Mouse (Mus musculus) neutrophil, adult 5-6 weeks (primary cell): Measurements from ENCODE around the gene Ccr6. TPM values are rescaled to one million over a fixed set of nuclear protein-coding genes. Genes with fewer than 3 reads are reported as not detected.
"Not testable (repeated sequence)": the region's sequence is repeated elsewhere in the genome, so short reads cannot be mapped to it uniquely, and the experiment has no call there.

Experiments
- ATAC-seq: fragments of 151-379, 151-347 bp; 2 replicates; pipeline ENCODE4 v1.8.0; 2017; ENCODE audit warnings: mild to moderate bottlenecking, moderate TSS enrichment; ENCODE audit not compliant: insufficient number of reproducible peaks, poor library complexity, low FRiP score, severe bottlenecking; ENCODE audit errors: extremely low read depth
- total RNA-seq: library from RNA; stranded (forward); fragments of 200-1000 nt; gene quantifications from 2 replicates; pipeline ENCODE4 v1.2.3, GENCODE M21; 2017

Gene Ccr6
- total RNA-seq = 73.4 and 82.4 TPM in 2 replicates

DNA sequence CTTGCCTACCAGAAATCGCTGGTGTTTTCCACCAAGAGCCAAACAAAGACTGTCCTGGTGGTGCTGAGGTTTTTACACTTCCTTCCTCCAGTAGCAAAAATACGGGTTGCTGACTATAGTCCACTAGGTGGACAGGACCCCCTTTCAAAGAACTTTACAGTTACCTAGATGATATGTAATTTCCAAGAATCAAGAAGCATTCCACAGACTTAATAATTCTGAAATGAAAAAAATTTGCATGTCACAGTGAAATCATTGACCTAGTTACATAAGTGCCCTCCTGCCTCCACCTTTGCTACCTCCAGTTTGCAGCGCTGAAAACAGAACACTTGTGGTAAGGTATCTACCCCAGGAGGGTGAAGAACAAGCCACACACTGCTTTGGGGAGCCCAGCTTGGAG lies at the start of gene Ccr6:
Gene Ccr6, plus strand, starts transcription at position 301 of the 400 bp plus-strand sequence.
- ATAC-seq = no peak

DNA sequence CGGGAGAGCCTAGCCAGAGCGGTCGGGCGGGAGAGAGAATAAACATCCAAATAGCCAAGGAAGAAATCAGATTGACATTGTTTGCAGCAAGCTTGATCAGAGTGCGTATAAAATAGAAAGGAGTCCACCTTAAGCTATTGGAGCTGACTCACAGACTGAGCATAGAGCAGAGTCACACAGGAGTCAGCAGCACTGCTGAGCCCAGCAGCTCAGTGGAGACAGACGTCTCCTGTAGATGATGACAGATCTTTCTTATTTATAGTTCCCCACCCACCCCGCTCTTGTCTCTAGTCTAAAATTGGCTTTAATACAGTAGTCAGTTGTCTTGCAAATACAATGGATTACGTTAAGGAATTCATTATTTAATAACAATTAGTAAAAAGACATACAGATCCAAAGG lies 42.2 kb upstream of the Ccr6 start:
- no peak for ATAC-seq

DNA sequence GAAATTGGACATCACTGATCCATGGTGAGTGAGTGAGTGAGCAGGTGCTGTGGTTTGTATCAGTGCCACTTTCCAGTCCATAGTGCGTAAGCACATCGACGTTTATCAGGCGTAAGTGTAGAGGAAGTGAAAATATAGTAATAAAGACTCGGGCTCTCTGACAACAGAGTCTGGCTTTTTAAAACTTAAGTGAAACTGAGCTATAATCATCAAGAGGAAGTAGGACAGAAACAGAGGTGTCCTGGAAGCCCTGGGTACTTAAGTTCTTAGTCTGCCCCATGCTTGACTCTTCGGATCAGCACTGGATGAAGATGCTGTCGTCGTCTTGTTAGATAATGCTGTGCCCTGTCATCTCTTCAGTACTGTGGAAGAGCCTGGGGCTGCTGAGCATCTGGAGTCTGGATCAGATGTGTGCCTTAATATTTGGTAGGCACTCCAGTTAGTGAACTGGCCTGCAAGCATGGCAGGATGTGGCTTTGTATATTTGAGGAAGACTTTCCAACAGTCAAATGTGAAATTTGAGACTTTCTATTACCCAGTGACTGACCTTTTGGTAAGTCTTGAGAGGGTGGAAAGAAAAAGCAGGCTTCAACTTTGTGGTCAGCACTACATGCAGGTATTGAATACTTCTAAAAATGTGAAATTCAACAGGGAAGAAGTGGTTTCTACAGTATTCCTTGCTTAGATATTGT lies 40.0 kb upstream of the Ccr6 start:
- ATAC-seq = peak; percentile 78

DNA sequence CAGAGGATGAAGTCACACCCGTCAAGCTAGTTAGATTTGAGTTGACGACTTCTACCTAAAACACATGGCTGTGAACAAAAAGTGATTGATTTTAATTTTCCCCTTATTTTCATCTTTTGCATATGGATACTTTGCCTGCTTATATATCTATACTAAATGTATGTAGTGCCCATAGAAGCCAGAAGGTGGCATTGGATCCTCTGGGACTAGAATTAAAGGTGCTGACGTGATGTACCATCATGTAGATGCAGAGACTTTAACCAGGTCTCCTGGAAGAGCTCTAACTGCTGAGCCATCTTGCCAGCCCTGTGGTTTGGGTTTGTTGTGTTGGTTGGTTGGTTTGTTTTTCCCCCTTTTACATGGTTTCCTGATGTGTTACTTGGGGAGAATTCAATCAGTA lies 38.2 kb upstream of the Ccr6 start:
- ATAC-seq = peak; percentile 69

DNA sequence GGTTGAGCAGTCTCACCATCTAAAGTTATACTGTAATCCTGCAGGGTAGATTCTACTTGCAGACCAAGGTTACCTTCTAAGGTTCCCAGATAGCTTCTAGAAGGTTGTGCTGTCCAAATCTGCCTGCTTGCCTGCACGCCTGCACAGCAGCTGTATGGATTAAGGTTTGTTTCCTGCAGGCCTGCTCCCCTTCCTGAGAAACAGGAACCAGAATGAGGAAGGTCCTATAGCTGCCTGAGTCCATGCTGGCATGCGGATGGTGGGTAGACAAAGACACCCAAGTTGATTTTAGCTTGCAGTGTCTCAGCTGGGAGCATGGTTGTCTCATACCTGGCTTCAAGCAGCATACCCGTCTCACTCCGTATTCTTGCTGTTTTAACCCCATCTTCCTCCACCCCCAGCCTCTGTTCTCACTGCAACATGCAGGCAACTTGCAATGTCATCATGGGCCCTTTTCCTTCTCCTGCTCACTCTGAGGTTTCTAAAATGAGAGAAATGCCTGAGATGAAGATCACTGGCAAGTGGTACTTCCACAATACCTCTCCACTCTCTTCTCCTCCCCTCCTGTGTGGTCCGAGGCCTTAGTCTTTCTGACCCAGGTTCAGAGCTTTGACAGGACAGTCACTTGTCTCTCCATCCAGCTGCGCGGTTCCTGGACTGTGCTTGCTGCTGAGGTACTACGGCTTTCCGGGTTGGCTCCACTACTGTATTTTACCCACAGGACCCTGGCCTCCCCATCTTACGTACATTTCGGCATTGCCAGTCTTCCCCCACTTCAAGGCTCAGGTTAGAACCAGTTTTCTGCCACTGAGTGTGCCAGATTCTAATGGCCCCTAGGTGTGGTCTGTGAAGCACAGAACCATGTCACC lies 36.5 kb upstream of the Ccr6 start:
- peak; percentile 40; the same call in 1 of the 2 replicates for ATAC-seq

DNA sequence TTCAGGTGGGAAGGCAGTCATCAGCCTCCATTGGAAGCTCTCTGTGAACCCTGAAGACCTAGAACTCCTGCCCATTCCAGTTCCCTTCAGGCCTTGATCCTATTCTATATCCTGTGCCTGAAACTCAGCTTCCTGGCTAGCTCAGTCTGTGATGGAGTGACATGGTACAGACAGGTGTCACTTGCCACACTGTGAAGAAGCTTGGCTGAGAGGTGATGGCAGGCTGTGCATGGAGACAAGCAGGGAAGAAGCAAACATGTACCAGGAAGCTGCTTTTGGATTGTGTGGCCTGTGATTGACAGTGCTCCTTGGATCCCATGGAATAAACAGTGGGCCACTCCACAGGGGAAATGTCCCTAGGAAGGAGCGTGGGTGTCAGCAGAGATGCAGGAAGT lies 35.9 kb upstream of the Ccr6 start:
- ATAC-seq = no peak

DNA sequence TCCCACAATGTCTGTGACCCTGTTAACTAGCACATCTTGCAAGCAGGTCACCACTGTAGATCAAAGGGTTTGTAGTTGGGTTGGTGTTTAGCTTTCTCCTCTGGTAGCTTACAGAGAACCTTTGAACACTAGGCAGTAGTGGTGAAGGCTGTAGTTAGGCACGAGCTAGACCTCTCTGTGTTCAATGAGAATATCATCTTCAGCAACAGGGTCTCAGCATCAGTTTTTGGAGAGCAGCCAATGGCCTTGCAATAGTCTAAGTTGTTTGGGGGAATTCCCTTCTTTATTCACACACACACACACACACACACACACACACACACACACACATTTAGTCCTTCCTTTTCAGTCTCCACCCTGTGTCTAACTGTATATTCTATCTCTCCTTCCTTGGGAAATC lies 32.4 kb upstream of the Ccr6 start:
- no peak for ATAC-seq

DNA sequence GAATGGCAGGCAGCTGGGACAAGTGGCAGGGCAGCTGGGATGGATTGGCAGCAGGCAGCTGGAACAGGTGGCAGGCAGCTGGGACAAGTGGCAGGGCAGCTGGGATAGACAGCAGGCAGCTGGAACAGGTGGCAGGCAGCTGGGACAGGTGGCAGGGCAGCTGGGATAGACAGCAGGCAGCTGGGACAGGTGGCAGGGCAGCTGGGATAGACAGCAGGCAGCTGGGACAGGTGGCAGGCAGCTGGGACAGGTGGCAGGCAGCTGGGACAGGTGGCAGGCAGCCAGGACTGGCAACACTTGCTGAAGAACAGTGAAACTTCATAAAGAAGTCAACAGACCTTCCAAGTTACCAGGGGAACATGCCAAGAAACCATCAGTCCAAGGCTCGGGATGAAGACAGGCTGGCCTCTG lies 30.6 kb upstream of the Ccr6 start:
- not testable (repeated sequence) for ATAC-seq

DNA sequence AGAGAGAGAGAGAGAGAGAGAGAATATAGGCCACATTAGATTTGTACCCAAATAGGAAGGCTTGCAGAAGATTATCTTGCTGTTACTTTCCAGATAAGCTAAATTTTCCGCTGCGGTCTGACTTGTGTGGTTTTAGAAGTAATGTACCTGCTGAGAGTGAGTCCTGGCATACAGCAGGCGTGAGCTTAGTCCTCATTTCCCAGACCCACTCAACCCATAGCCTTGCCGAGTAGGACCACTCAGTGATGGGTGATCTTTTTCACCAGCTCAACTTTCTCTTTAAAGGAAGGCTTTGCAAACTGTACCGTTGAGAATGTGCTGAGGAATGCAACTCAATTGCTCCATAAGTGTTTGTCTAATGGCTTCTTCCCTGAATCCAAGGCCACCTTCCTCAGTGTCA lies 29.2 kb upstream of the Ccr6 start:
- no peak for ATAC-seq

DNA sequence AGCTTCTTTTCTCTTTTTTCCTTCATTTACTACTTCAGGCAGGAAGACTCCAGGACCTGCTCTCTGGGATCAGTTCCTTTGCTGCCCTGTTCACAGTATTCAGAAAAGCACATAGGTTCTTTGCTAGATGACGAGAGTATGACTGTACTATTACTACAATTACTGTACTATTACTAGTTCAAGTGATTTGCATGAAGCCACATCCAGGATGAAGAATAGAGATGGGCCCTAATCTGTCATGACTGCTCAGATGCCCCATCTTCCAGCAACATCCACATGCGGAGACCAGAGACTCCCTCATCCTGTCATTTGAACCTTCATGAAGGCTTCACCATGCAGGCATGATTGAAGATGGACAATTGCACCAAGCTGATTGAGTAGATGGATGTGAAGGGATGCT lies 26.1 kb upstream of the Ccr6 start:
- ATAC-seq = no peak

DNA sequence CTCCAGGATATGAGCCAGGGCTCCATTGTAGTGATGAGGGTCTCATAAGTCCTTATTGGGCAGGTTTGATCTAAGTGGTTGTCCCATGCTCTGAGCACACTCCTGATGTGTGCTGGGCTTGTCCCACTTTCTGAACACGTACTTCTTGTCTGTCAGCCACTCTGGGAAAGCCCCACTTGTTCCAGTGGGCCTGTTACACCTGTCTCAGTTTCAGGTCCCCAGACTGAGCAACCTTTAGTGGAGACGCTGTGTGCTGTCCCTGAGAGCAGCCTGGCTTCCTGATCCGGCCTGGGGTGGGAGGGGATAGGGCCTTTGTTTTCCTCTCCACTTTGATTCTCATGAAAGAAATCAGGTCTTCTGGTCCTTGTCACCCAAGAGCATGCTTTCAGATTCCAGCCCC lies 25.7 kb upstream of the Ccr6 start:
- ATAC-seq = peak; percentile 14; the same call in 1 of the 2 replicates

DNA sequence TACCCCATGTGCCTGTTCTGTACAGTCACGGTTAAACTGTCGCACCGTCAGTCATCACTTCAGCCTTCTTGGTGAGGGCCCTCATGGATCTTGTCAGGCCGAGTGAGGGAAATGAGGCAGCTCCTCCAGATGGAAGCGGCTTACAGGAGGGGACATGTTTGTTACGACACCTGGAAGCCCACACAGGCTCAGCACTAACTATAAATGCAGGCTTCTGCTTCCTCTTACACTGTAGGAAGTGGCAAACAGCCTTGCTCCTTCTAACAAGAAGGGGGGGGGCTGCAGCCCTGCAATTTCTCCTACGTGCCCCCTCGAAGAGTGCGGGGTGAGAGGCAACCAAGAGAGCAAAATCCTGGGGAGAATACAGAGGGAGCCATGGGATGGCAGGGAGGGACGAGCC lies 25.2 kb upstream of the Ccr6 start:
- ATAC-seq = 0 out of 2 replicates have a peak, but pooled peaks have one; percentile 20

DNA sequence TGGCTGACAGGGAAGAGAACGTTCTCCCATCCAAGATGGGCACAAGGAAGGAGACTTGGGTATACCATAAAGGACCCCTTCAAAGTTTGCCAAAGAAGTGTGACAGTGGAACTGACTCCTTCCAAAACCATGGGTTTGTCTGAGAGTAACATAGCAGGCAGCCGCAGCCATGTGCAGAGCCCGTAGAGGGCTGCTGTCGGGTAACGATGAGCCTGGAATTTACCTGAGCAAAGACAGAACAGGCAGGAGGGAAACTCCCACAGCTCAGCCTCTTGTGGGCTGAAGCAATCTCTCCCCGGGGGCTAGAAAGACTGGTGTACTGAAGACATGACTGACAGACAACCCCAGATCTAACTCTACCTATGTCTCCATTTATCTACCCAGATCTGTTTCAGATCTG lies 24.4 kb upstream of the Ccr6 start:
- no peak for ATAC-seq

DNA sequence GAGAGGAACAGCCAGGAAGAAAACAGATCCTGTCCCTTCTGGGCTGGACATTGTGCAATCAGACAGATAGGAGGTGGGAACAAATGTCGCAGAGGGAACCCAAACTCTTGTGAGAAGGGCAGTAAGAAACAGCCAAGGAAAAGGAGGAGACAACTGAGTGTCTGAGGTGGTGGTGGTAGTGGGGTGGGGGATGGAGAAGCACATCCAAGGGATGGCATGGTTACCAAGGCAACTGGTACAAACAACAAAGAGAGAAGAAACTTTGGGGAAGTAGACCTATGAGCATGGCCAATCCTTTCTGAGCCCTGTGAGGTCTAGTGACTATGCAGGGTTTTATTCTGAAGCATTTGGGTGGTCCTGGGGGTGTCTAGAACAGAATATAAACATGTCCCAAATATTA lies 21.5 kb upstream of the Ccr6 start:
- peak; percentile 82 for ATAC-seq

DNA sequence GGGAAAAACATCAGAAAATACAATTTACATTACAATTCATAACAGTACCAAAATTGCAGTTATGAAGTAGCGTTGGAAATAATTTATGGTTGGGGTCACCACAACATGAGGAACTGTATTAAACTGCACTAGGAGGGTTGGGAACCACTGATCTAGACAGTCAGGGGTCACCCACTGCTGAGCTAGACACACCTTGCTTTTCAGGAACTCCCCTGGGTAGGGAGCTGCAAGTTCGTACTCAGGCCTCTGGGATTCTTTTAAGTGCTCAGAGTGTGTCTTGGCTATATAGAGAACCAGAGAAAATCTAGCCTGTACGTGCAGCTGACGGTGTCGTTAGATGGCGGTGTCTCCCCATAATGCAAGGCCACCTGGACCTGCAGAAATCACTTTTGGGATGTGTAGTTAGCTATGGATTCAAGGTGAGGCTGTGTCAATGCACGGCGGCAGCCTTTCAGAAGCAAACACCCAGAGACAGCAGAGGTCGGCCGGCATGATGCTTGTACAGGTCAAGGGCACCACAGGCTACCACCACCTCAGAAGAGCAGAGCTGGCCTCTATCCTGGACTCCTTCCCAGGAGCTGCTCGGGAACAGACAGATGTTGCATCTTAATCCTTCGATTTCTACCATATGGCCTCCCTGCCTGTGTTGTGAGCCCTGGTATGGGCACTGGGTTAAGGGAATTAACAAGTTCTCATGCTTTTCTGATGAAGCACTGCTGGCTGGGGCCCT lies 20.7 kb upstream of the Ccr6 start:
- ATAC-seq = no peak

DNA sequence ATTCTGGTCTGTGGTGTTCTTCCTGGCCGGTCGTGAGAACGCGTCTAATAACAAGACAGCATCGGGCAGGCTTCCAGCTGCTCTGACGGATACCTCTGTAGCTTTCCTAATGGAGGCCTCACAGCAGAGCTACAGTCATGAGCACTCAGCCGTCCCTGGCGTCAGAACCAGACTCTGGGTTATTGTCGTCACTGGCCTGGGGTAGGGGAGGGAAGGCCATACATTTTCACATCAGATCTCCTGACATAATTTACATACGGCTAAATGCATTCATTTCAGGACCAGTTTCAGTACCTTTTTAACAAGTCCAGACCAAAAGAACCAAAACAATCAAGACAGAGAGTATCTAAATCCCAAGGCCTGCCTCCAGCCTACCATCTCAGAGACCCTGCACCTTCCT lies 12.6 kb upstream of the Ccr6 start:
- ATAC-seq = peak; percentile 24; the same call in 1 of the 2 replicates

DNA sequence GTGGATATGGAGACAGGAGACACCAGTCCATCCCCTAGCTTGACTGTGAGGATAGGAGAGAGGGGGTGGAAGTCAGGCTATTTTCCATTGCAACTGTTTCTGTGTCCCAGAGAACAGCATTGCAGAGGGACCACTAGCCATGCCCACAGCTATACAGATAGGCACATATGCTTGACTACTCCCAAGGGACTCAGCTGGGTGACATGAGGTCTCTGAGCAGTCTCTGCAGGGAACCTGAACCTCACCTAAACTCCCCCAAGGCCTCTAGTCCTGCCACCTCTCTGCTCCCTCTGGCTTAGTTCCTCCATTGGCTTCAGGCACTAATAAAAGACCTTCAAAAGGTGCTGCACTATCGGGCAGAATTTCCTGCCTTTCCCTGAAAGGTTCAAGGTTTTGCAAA lies 11.8 kb upstream of the Ccr6 start:
- ATAC-seq = no peak

DNA sequence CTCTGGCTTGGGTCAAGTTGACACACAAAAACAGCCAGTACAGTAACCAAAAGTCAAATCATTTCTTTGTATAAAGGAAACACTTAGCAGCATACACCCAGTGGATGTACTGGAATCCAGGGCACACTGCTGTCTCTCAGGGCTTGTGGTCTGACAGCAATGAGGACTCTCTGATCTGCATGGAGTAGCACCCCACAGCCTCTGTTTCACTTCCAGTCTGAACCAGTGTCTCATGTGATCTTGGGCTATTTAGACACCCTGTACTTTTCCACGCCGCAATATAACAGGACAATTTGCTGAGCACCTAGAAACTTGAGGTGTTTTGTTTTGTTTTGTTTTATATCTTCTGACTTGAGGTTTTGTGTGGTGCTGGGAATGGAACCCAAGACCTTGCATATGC lies 10.7 kb upstream of the Ccr6 start:
- ATAC-seq = peak; percentile 45; the same call in 1 of the 2 replicates

DNA sequence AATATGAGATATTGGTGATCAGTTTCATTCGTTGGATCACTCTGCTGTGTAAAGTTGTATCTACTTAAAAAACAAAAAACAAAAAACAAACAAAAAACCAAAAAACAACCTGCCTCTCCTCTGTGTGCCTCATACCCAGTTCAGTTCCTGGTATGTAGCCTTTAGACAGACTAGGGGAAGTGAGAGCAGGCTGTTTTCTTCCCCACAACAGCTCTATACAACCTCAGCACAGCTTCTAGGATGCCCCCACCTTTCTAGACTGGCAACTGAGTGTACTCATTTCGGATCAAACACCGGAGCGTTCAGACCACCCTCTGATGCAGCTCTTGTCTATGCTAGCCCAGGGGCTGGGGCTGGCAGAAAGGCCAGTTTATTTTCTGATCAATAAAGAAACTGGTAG lies 10.1 kb upstream of the Ccr6 start:
- ATAC-seq = peak; percentile 77

DNA sequence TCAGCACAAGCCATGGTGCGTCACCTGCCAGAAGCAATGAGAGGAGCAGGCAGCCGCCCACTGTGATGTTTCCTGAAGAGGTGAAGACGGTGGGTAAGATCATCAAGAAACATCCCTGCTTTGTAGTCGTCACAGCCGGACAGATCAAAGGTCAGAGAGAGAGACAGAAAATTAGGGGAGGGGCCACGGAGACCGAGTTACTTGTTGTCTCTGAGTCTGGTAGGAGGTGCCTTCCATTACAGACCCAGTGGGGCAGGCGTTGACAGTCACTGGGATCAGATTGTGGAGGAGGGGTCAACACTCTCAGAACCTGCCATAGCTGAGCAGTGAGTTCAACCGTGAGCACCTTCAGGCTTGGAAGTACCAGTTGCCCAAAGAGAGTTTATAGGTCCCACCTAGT lies 7.2 kb upstream of the Ccr6 start:
- no peak for ATAC-seq
